Mouse (Mus musculus): Measurements from ENCODE around the gene Gm28305.

Gm28305 gene

GRCm38 (mm10) chr9:104040362-104040761 is at the start of gene Gm28305:
Gene Gm28305, plus strand, starts transcription at chr9:104040662.
- in situ Hi-C loops (cut with MboI, MseI) = no loop called here

GRCm38 (mm10) chr9:103996496-103996895 is 44.0 kb upstream of the Gm28305 start:
- in situ Hi-C loops (cut with MboI, MseI) = loop anchor here (5.0 kb wide), 1 partner anchor 369 kb away; no protein-coding TSS in a partner anchor

GRCm38 (mm10) chr9:104000601-104001000 is 39.9 kb upstream of the Gm28305 start:
- in situ Hi-C loops (cut with MboI, MseI) = loop anchor here (10.0 kb wide), 1 partner anchor 776 kb away; no protein-coding TSS in a partner anchor

GRCm38 (mm10) chr9:104001921-104002859 is 38.3 kb upstream of the Gm28305 start, which contains the start of gene Nphp3:
Gene Nphp3, plus strand, starts transcription at chr9:104002544.
- in situ Hi-C loops (cut with MboI, MseI) = loop anchor here (10.0 kb wide), 1 partner anchor 777 kb away; no protein-coding TSS in a partner anchor

- in situ Hi-C loops (cut with MboI, MseI) = loop anchor here (10.0 kb wide), 1 partner anchor 778 kb away; no protein-coding TSS in a partner anchor
Observed at GRCm38 (mm10) chr9:104002913-104003330, 37.5 kb upstream of the Gm28305 start.

DNA sequence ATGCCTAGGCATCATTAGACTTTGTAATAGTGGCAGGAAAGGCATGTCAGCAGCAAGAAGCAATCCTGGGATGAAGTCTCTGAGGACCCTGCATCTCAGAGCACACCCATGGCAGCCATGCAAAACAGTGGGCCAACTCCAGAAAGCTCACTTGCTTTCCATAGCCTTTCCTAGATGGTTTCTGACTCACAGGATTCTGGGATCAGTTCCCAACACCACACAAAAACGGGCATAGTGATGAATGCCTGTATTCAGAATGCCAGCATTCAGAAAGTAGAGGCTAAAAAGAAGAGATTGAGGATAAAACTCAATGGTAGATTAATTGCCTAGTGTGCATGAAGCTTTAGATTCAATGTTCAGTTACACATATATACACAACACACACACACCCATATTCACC is 25.9 kb upstream of the Gm28305 start:
- in situ Hi-C loops (cut with MboI, MseI) = no loop called here

DNA sequence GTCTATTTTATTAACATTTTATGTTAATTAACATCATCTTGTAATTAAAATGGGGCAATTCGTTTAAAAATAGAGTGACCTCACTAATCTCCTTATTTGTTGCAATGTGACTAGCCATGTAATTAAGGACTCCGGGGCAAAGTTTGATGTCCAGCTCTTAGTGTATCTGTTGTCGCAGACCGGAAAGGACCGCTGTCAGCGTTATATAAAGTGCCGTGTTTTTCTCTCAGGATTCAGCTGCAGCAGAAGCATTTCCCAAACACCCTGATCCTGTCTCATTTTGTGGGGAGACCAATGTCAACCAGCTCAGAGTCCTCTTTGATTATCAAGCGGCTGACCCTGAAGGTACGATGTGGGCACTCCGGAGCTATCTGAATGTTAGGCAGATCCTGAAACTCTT is 19.4 kb upstream of the Gm28305 start:
- in situ Hi-C loops (cut with MboI, MseI) = no loop called here

- in situ Hi-C loops (cut with MboI, MseI) = no loop called here
Observed at GRCm38 (mm10) chr9:104027186-104027585, 13.3 kb upstream of the Gm28305 start.

GRCm38 (mm10) chr9:104029861-104030260 is 10.6 kb upstream of the Gm28305 start:
- in situ Hi-C loops (cut with MboI, MseI) = no loop called here

DNA sequence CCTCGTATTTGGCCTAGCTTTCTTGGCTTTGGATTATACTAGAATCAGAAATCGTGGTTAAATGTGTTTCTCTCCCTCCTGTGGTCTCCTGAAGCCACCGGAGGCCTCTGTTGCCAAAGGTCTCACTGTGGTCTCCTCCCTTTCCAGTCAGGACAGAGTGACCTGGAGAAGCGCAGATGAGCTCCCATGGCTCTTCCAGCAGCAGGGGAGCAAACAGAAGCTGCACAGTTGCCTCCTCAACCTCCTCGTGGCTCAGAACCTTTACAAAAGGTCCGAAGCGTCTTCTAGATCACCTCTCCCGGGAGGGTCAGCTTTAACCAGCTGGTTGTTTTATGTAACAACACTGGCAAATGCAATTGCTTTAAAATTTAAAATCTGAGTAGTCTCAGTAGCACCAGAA is 6.2 kb upstream of the Gm28305 start:
- in situ Hi-C loops (cut with MboI, MseI) = no loop called here

- in situ Hi-C loops (cut with MboI, MseI) = no loop called here
Observed at GRCm38 (mm10) chr9:104034718-104035117, 5.7 kb upstream of the Gm28305 start.

GRCm38 (mm10) chr9:104035261-104036015 is 5.0 kb upstream of the Gm28305 start:
- in situ Hi-C loops (cut with MboI, MseI) = no loop called here

GRCm38 (mm10) chr9:104038266-104038665 is 2.2 kb upstream of the Gm28305 start:
- in situ Hi-C loops (cut with MboI, MseI) = no loop called here

DNA sequence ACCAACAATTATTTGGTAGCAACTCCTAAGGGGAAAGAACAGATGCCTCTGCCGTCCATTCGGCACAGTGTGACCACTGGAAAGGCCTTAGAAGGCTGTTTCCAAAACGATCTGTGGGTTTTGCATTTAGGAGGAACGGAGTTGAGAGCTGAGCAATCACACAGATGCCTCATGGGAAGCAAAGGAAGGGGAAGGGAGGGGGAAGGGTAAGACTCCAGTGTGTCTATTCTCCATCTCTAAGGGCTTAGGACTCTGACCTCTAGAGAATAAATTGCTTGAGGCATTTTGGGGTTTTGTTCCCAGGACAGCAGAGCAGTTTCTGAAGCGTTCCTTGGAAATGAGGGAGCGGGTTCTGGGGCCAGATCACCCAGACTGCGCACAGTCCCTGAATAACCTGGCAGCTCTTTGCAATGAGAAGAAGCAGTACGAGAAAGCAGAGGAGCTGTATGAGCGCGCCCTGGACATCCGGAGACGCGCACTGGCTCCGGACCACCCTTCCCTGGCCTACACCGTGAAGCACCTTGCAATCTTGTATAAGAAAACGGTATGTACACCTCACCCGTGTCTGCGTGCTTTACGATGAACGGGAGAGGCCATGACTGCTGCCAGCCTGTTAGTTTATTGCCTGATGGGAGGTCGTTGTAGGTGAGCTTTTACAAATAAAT is 1.3 kb upstream of the Gm28305 start:
- in situ Hi-C loops (cut with MboI, MseI) = no loop called here

GRCm38 (mm10) chr9:104039742-104040141 is 720 bp upstream of the Gm28305 start:
- in situ Hi-C loops (cut with MboI, MseI) = no loop called here

GRCm38 (mm10) chr9:104043676-104044075 is 3.2 kb downstream of the Gm28305 start:
- in situ Hi-C loops (cut with MboI, MseI) = no loop called here

GRCm38 (mm10) chr9:104051028-104051427 is 10.6 kb downstream of the Gm28305 start:
- in situ Hi-C loops (cut with MboI, MseI) = no loop called here

DNA sequence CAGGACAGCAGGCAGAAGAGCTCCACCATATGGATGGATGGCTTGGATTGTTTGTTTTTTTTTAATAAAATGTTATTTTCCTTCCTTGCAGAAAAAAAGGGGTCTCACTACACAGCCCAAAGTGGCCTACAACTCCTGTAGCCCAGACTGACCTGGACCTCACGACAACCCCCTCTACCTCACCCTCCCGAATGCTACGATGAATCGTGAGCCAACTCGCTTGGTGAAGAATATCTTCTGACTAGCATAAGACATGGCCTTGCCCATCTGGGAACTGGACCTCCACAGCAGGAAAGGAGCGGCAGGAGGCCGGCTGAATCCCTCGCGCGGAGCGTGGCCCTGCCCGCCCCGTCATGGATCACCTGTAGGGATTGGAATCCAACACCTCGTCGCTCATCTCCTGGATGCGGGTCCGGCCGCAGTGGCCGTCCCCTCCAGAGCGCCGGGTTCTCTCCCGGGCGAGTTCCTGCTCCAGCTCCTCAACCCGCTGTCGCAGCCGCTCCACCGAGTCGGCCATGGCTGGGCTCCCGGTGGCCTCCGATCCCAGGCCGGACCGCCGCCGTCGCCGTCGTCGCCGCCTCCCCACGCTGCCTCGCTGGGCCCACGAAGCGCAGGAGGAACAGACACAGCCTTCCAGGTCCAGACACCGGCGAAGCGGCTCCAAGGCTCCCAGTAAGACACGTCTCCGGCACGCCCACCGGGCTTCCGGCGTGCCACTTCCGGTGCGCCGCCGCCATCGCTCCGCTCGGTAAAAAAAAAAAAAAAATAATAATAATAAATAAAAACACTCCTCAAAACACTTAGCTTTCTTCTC is 22.2 kb downstream of the Gm28305 start, which contains the start of gene Uba5:
Gene Uba5 (minus strand): TSS at position 705 of the 814 bp plus-strand sequence.
- in situ Hi-C loops (cut with MboI, MseI) = no loop called here

DNA sequence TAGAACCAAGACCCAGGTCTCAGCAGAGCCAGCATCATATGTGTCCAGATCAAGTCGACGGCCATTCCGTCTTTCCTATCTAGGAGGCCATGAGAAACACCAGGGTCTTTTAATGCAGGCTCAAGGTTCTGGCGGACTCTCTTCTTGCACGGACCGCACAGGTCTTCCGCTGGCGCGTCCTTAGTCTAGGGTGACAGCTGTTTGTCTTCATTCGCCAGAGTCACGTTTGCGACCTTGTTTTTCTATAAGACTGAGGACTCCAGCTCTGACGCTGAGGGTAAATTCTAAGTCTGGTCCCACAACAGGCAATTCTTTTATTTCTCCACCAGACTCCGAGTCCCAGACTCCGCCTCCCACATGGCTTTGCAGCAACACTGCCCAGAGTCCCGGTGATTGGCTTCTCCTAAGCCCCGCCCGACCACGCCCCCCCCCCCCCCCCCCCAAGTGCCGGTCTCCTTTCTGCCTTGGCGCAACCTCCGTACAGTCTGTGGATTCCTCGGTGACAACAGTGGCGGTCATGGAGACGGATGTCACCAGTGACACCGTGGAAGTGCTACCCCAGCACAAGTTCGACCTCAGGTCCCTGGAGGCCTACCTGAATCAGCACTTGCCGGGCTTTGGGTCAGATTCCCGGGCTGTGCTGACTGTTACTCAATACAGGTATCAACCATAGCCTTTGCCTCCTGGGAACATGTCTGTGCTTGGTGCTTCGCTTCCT is 22.9 kb downstream of the Gm28305 start, which contains the start of gene Acad11:
Gene Acad11 (plus strand): TSS at position 134 of the 718 bp plus-strand sequence.
- in situ Hi-C loops (cut with MboI, MseI) = no loop called here

DNA sequence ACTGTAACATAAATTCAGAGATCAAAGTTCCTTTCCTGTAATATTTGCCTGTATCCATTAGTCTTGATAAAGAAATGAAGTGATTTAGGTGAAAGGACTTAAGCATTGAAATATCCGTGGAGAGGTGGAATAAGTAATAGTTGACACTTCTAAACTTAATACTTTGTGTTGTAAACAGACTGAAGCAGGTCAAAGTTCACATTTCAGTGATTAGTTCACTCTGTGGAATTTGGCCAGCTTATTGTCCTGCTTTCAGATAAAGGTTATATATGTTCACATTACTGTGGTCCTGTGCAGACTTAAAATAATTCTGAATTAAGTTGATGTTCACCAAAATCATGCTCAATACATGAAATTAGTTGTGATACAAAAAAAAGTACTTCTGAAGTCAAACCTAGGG is 24.1 kb downstream of the Gm28305 start:
- in situ Hi-C loops (cut with MboI, MseI) = no loop called here
